Mouse (Mus musculus) monocyte, adult 2 months (primary cell): ENCODE measurements around the gene Dtx4.

ENCODE experiments used
- DNase-seq, 2 experiments: peaks; one replicate each; pipeline ENCODE4 v3.0.0; 2022; ENCODE audit warnings: low spot score in 2 of 2, low read depth in 1 of 2

The Dtx4 gene

GRCm38 (mm10) chr19:12471866-12472265 is 29.4 kb downstream of the Dtx4 start:
- DNase-seq, result no peak

- no peak for DNase-seq
Observed at GRCm38 (mm10) chr19:12467436-12467835, 33.8 kb downstream of the Dtx4 start.

GRCm38 (mm10) chr19:12466204-12466603 is 35.0 kb downstream of the Dtx4 start:
- DNase-seq, result peak in 1 of 2 experiments; percentile 64

- DNase-seq, result no peak
Observed at GRCm38 (mm10) chr19:12465530-12466144, 35.6 kb downstream of the Dtx4 start.

GRCm38 (mm10) chr19:12464674-12465073 is 36.6 kb downstream of the Dtx4 start:
- no peak for DNase-seq

GRCm38 (mm10) chr19:12464127-12464526 is 37.1 kb downstream of the Dtx4 start:
- DNase-seq, result peak in 1 of 2 experiments; percentile 42

- no peak for DNase-seq
Observed at GRCm38 (mm10) chr19:12463722-12464035, 37.6 kb downstream of the Dtx4 start.

GRCm38 (mm10) chr19:12462851-12463721 is 38.2 kb downstream of the Dtx4 start:
- no peak for DNase-seq

GRCm38 (mm10) chr19:12460282-12461249 is 40.7 kb downstream of the Dtx4 start, which contains the start of gene Mpeg1:
Mpeg1 (plus strand) TSS chr19:12460779.
- DNase-seq, result no peak

GRCm38 (mm10) chr19:12459516-12459915 is 41.7 kb downstream of the Dtx4 start:
- no peak for DNase-seq

- DNase-seq, result peak in 1 of 2 experiments; percentile 67
Observed at GRCm38 (mm10) chr19:12457401-12458066, 43.7 kb downstream of the Dtx4 start.

GRCm38 (mm10) chr19:12445014-12445413 is 56.2 kb downstream of the Dtx4 start:
- DNase-seq, result no peak

GRCm38 (mm10) chr19:12442560-12442959 is 58.7 kb downstream of the Dtx4 start:
- DNase-seq, result peak in 1 of 2 experiments; percentile 54

- DNase-seq, result peak in 1 of 2 experiments; percentile 59
Observed at GRCm38 (mm10) chr19:12440103-12440725, 61.0 kb downstream of the Dtx4 start.

GRCm38 (mm10) chr19:12439581-12439980 is 61.7 kb downstream of the Dtx4 start:
- DNase-seq, result no peak

- peak in 1 of 2 experiments; percentile 34 for DNase-seq
Observed at GRCm38 (mm10) chr19:12435750-12436524, 65.3 kb downstream of the Dtx4 start.

- DNase-seq, result peak; percentile 36 to 63
Observed at GRCm38 (mm10) chr19:12435011-12435416, 66.2 kb downstream of the Dtx4 start.

- peak; percentile 29 to 41 for DNase-seq
Observed at GRCm38 (mm10) chr19:12433033-12433432, 68.2 kb downstream of the Dtx4 start.

GRCm38 (mm10) chr19:12427605-12428004 is 73.6 kb downstream of the Dtx4 start, which contains the start of gene Pfpl:
Pfpl (plus strand) TSS chr19:12427905.
- no peak for DNase-seq
